Mouse (Mus musculus) MEL (cell line): Measurements from ENCODE around the gene Slc34a2. TPM values are rescaled to one million over a fixed set of nuclear protein-coding genes. Genes with fewer than 3 reads are reported as not detected.

Experiments used
- DNase-seq: peaks from one replicate; pipeline ENCODE4 v3.0.0; 2011; ENCODE audit warnings: low read depth, low spot score
- H3K27ac ChIP-seq: 2 replicates; pipeline ENCODE4 v1.5.1; 2012; ENCODE audit warnings: low read depth, mild to moderate bottlenecking, control low read depth, low read length, moderate library complexity; ENCODE audit not compliant: control insufficient read depth
- H3K27me3 ChIP-seq, 2 experiments: fragments of 150-350 bp in 1 of 2; sonication (generic) in 1 of 2; 2 replicates each; pipeline ENCODE4 v1.6.1; 2012; ENCODE audit warnings: low read length in 2 of 2, mild to moderate bottlenecking in 2 of 2, improper control_type of control experiment in 1 of 2, moderate library complexity in 1 of 2; ENCODE audit not compliant: insufficient read depth in 2 of 2, control insufficient read depth in 1 of 2
- H3K36me3 ChIP-seq, 2 experiments: 2 replicates each; pipeline ENCODE4 v1.6.1; 2012 to 2014; ENCODE audit warnings: low read length in 2 of 2, improper control_type of control experiment in 1 of 2, inconsistent platforms in 1 of 2, mild to moderate bottlenecking in 1 of 2; ENCODE audit not compliant: insufficient read depth in 2 of 2, control insufficient read depth in 1 of 2
- H3K4me1 ChIP-seq, 2 experiments: fragments of 150-350 bp in 1 of 2; sonication (generic) in 1 of 2; 2 replicates each; pipeline ENCODE4 v1.6.1; 2012; ENCODE audit warnings: low read length in 2 of 2, improper control_type of control experiment in 1 of 2, mild to moderate bottlenecking in 1 of 2; ENCODE audit not compliant: insufficient read depth in 2 of 2, control insufficient read depth in 1 of 2
- H3K4me3 ChIP-seq, 2 experiments: fragments of 150-350 bp in 1 of 2; sonication (generic) in 1 of 2; 2 replicates each; pipeline ENCODE4 v1.5.1; 2012; ENCODE audit warnings: low read depth in 2 of 2, low read length in 2 of 2, mild to moderate bottlenecking in 2 of 2, moderate library complexity in 2 of 2, control low read depth in 1 of 2, improper control_type of control experiment in 1 of 2; ENCODE audit not compliant: control insufficient read depth in 1 of 2, insufficient read depth in 1 of 2
- H3K79me2 ChIP-seq: 2 replicates; pipeline ENCODE4 v1.6.1; 2012; ENCODE audit warnings: mild to moderate bottlenecking, low read length, moderate library complexity; ENCODE audit not compliant: control insufficient read depth, poor library complexity, insufficient read depth
- H3K9ac ChIP-seq: 2 replicates; pipeline ENCODE4 v1.6.1; 2012; ENCODE audit warnings: low read depth, mild to moderate bottlenecking, control low read depth, low read length, moderate library complexity; ENCODE audit not compliant: control insufficient read depth, poor library complexity, severe bottlenecking
- H3K9me3 ChIP-seq: fragments of 150-350 bp; sonication (generic); replicated peaks from 2 replicates; pipeline ENCODE4 v1.6.1; 2012; ENCODE audit warnings: mild to moderate bottlenecking, low read length, improper control_type of control experiment, moderate library complexity; ENCODE audit not compliant: insufficient read depth
- BHLHE40 ChIP-seq: IDR thresholded peaks from 2 replicates; pipeline ENCODE4 v1.6.1; 2012; ENCODE audit warnings: low read depth, mild to moderate bottlenecking, inconsistent platforms, low read length, improper control_type of control experiment, borderline replicate concordance
- CHD1 ChIP-seq: IDR thresholded peaks from 2 replicates; pipeline ENCODE4 v1.6.1; 2012; ENCODE audit warnings: low read depth, mild to moderate bottlenecking, inconsistent platforms, low read length, improper control_type of control experiment
- GABPA ChIP-seq: IDR thresholded peaks from 2 replicates; pipeline ENCODE4 v1.6.1; 2012; ENCODE audit warnings: low read depth, mild to moderate bottlenecking, inconsistent platforms, low read length, improper control_type of control experiment, moderate library complexity
- HCFC1 ChIP-seq: IDR thresholded peaks from 2 replicates; pipeline ENCODE4 v1.6.1; 2012; ENCODE audit warnings: low read depth, mild to moderate bottlenecking, inconsistent platforms, low read length, improper control_type of control experiment, moderate library complexity
- MEF2A ChIP-seq: IDR thresholded peaks from 2 replicates; pipeline ENCODE4 v1.6.1; 2014; ENCODE audit warnings: low read depth, mild to moderate bottlenecking, inconsistent platforms, low read length, improper control_type of control experiment; ENCODE audit not compliant: poor library complexity, insufficient replicate concordance, severe bottlenecking; ENCODE audit errors: extremely low read depth
- MYB ChIP-seq: IDR thresholded peaks from 2 replicates; pipeline ENCODE4 v1.6.1; 2011; ENCODE audit warnings: mild to moderate bottlenecking, low read depth, low read length, improper control_type of control experiment
- MYC ChIP-seq: IDR thresholded peaks from 2 replicates; pipeline ENCODE4 v1.6.1; 2011; ENCODE audit warnings: low read depth, mild to moderate bottlenecking, low read length, improper control_type of control experiment, moderate library complexity
- NELFE ChIP-seq: IDR thresholded peaks from 2 replicates; pipeline ENCODE4 v1.6.1; 2011; ENCODE audit warnings: low read depth, low read length, improper control_type of control experiment
- SMC3 ChIP-seq: IDR thresholded peaks from 2 replicates; pipeline ENCODE4 v1.6.1; 2011; ENCODE audit warnings: low read depth, low read length, improper control_type of control experiment
- TBP ChIP-seq: IDR thresholded peaks from 2 replicates; pipeline ENCODE4 v1.8.0; 2011; ENCODE audit warnings: low read depth, low read length, improper control_type of control experiment
- UBTF ChIP-seq: IDR thresholded peaks from 2 replicates; pipeline ENCODE4 v1.6.1; 2012; ENCODE audit warnings: low read depth, mild to moderate bottlenecking, inconsistent platforms, low read length, improper control_type of control experiment, moderate library complexity, borderline replicate concordance; ENCODE audit not compliant: insufficient read depth
- ZKSCAN1 ChIP-seq: IDR thresholded peaks from 2 replicates; pipeline ENCODE4 v1.6.1; 2012; ENCODE audit warnings: low read depth, mild to moderate bottlenecking, inconsistent platforms, low read length, improper control_type of control experiment, moderate library complexity
- ZMIZ1 ChIP-seq: IDR thresholded peaks from 2 replicates; pipeline ENCODE4 v1.6.1; 2012; ENCODE audit warnings: low read depth, mild to moderate bottlenecking, inconsistent platforms, low read length, improper control_type of control experiment, moderate library complexity
- polyA plus RNA-seq, 2 experiments: library from polyadenylated mRNA; stranded (reverse) in 1 of 2; unstranded in 1 of 2; fragments of >175 nt in 1 of 2; fragments of >200 nt in 1 of 2; gene quantifications; 2 replicates each; pipeline versions ENCODE4 v1.2.1 to v1.2.4; 2012; ENCODE audit warnings: low replicate concordance in 2 of 2, low read depth in 1 of 2; ENCODE audit not compliant: insufficient read length in 2 of 2, insufficient read depth in 1 of 2, missing spikeins in 1 of 2
- total RNA-seq: library from RNA; depleted of rRNA; stranded (reverse); fragments of 300-350 nt; gene quantifications from 2 replicates; pipeline ENCODE4 v1.2.3, GENCODE M21; 2012; rRNA removed

The Slc34a2 gene
- total and polyA plus RNA-seq, 3 experiments, result not detected

DNA sequence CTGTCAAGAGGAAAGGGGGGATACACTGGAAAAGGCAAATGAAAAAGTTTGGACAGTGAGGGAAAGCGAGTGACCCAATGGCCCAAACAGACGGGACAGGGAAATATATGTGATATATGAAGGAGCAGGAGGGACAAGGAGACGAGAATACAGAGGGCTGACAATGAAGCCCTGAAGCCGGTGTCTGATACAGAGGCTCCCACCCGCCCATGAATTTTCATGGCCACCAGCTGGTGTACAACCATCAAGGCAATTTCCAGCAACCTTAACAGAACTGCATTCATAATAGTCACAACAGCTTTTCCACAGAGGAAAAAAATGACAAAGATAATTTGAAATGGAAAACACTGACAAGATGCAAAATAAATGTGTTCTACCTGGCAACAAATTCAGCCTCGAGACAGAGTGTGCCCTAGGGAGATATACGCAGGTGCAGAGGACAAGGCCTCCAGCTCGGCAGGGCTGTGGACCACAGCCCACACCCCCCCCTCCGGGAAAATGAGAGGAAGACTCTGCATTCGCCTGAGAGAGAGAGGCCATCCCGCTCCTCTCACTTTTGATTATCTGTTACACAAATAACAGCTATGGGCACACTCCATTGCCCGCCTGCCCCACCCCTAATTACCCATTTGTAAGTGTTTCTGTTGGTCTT, 76.9 kb downstream of the Slc34a2 start:
- no peak for TF ChIP-seq CHD1
- TF ChIP-seq SMC3, result no peak
- no peak for TF ChIP-seq MYC
- Histone ChIP-seq H3K36me3 (no peaks in the 10 kb centered on the region), H3K4me1 (no peaks in the 10 kb centered on the region), H3K27me3 (no peaks in the 10 kb centered on the region), H3K79me2 (no peaks in the 10 kb centered on the region), H3K9ac (no peak overlapping the region), H3K4me3 (no peak overlapping the region), H3K27ac (no peak overlapping the region), H3K9me3 (no peaks in the 10 kb centered on the region)
- DNase-seq, result no peak

- no peaks in the 10 kb centered on the region for H3K9me3 ChIP-seq
- no peaks in the 10 kb centered on the region for H3K27me3 ChIP-seq
- no peaks in the 10 kb centered on the region for H3K36me3 ChIP-seq
- H3K9ac ChIP-seq, result no peak overlapping the region
- DNase-seq, result no peak
- H3K4me3 ChIP-seq, result no peak overlapping the region
- no peak for TF ChIP-seq TBP
- no peak overlapping the region for H3K27ac ChIP-seq
- H3K4me1 ChIP-seq, result no peaks in the 10 kb centered on the region
- no peaks in the 10 kb centered on the region for H3K79me2 ChIP-seq
These were observed 80.3 kb downstream of the Slc34a2 start for GRCm38 (mm10) chr5:53118212-53118611.

DNA sequence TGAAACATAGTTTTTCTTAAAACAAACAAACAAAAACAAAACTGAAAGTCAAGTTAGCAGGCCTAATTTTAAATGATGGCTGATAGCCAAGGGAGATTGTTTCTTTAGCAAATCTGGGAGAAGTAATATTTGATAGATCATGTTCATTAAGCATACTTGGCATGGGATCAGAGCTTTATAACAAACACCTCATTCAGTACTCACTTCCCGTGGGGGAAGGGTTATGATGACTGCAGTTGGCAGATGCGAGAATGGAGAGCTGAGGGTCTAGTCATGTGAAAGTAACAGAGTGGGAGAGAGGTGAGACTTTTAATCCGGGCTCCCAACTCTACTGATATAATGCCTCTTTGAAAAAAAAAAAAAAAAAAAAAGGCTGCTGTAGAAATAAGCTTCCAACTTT, 81.8 kb downstream of the Slc34a2 start:
- Histone ChIP-seq H3K4me3 (no peak overlapping the region), H3K27ac (no peak overlapping the region), H3K27me3 (no peaks in the 10 kb centered on the region), H3K79me2 (no peaks in the 10 kb centered on the region), H3K9ac (no peak overlapping the region), H3K36me3 (no peaks in the 10 kb centered on the region), H3K4me1 (no peaks in the 10 kb centered on the region), H3K9me3 (no peaks in the 10 kb centered on the region)
- no peak for DNase-seq
- no peak for TF ChIP-seq MEF2A
- TF ChIP-seq NELFE, result no peak
- no peak for TF ChIP-seq GABPA
- TF ChIP-seq MYB, result no peak
- TF ChIP-seq ZMIZ1, result no peak
- TF ChIP-seq ZKSCAN1, result no peak
- no peak for TF ChIP-seq HCFC1
- TF ChIP-seq BHLHE40, result no peak
- no peak for TF ChIP-seq UBTF

Other genes with a start within 250 kb of the Slc34a2 start
- gene Anapc4, start 204.1 kb upstream of the Slc34a2 start, total RNA-seq, result 56.6 and 57.2 TPM in 2 replicates
- 100 to 1,000 TPM in 1 of 2 experiments, 10 to 100 TPM in 1; 56.4 to 159 TPM for gene Anapc4, start 204.1 kb upstream of the Slc34a2 start, polyA plus RNA-seq
- 0.03 TPM in 1 of 2 replicates, not detected in the other for gene Sel1l3, start 175.8 kb downstream of the Slc34a2 start, total RNA-seq
- gene Sel1l3, start 175.8 kb downstream of the Slc34a2 start, polyA plus RNA-seq, result under 1 TPM in 1 of 2 experiments, not detected in 1; 0.01 TPM
- 54.5 and 56.6 TPM in 2 replicates for gene Smim20, start 229.0 kb downstream of the Slc34a2 start, total RNA-seq
- gene Smim20, start 229.0 kb downstream of the Slc34a2 start, polyA plus RNA-seq, result 10 to 100 TPM in 1 of 2 experiments, not detected in 1; 57.7 TPM